Mouse (Mus musculus) adrenal gland, adult (tissue): Measurements from ENCODE around the gene Plekhg3.

Experiments used
- DNase-seq, 2 experiments: peaks; one replicate each; pipeline ENCODE4 v3.0.0; 2022 to 2023; ENCODE audit warnings: low spot score in 1 of 2; ENCODE audit not compliant: inconsistent age in 2 of 2

The Plekhg3 gene

DNA sequence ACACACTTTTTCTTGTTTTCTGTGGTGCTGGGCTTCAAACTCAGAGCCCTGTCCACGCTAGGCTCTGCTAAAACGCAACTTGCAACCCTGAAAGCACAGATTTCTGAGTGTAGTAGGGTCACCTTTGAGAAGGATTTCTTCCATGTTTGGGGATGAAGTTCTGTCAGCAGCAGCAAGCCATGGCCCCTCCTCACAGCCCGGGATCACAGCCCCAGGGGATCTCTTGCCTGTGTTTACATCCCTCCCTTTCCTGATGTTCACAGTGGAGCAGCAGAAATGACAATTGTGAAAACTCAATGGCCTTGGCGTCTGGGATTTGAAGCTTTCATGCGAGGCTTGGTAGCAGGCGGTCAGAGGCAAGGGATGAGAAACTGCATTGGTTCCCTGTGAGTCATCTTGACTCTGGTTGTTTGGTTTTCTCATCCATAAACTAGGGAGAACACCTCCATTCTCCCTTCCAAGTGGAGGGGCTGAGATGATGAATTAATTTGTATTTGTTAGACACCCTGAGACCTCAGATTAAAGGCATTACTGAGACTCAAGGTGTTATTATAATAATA lies at the start of gene Plekhg3:
Gene Plekhg3, plus strand, starts transcription at position 312 of the 560 bp plus-strand sequence.
- no peak for DNase-seq

DNA sequence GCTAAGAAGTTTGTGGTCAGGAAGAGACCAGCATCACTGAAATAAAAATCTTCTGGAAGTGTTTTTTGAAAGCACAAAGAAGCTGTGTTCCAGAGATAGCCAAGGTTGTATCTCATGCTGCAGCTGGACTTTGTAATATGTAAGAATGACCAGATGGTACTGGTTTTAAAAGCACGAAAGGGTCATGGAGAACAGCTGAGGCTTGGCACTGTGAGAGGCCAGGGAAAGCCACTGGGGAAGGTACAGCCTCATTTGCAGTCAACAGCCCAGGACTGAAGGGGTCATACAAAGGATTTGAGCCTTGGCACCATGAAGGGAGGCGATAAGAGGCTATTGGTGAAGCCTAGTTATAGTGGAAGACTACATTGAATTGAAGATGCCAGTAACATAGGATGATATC lies 48.2 kb upstream of the Plekhg3 start:
- DNase-seq, result no peak

DNA sequence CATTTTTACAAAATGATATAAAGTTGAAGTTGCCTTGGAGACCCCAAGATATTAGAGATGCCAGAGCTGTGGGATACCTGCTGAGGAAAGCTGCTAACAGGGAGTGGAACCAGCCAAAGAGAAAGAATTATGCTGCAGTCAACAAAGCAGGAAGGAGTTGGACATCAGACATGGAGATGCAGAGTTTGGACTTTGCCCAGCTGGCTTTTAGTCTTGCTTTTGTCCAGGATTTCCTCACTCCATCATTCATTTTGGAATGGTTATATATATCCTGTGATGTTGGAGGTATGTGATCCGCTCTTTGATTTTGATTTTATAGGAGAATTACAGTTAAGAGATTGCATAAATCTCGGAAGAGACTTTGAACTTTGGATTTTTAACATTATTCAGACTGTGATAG lies 47.7 kb upstream of the Plekhg3 start:
- no peak for DNase-seq

DNA sequence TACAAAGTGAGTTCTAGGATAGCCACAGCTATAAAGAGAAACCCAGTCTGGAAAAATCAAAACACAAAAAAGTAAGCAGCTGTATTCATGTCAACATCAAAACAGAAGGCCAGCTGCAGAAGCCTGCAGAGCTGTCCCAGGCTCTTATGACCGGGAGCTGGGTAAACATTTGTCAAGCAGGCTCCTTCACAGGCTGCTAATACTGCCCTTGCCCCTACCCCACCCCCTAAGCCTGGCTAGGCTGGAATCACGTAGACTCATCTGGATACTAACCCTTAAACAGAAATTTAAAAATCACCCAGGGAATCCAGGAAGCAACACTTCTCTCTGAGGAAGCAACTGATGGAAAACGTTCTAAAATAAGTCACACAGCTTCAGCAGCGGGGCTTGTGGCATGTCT lies 45.8 kb upstream of the Plekhg3 start:
- DNase-seq, result no peak

DNA sequence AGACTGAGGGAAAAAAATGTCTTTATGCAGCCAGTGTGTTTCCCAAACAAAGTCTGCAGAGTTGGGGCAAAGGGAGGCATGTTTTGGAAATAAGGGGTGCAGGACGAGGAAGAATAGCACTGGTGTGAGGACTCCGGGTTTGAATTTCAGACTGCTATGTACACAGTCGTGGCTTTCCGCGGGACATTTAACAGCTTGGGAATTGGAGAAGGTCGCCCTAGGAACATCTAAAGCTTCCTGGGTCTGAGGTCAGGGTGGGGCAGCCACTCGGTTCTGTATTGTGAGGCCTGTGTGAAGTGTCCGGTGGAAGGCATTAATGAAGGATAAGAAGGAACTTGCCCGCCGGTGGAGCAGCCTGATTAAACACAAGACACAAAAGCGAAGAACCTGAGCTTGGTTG lies 45.3 kb upstream of the Plekhg3 start:
- no peak for DNase-seq

DNA sequence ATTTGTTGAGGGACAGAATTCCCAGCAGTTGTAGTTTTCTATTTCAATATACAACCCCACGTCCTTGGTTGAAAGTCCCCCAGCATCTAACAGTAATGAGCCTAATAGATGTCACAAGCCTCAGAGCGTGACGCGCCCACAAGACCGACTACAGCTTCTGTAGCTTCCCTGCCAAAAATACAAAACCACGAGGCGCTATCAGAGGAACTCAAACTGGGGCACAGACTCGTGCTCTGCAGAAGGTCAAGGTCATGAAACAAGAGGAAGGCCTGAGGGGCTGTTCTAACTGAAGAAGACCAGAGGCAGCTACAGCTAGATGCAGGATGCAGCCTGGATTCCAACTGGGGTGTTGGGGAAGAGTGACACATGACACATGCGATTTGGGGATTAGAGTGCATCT lies 43.7 kb upstream of the Plekhg3 start:
- no peak for DNase-seq

DNA sequence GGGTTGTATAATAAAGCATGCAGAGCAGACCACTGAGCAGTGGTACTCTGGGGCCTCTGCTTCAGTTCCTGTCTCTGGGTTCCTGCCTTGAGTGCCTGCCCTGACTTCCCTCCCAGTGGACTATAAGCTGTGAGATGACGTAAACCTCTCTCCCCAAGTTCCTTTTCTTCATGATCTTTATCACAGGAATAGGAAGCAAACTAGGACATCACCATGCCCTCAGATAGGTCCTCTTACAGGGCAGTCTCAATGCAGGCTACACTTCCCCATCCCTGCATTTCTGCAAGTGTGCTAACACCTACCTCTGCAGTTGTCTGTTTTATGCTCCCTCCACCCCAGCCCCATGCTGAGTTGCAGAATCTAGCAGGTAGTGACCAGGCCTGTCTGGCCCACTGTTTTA lies 39.9 kb upstream of the Plekhg3 start:
- no peak for DNase-seq

DNA sequence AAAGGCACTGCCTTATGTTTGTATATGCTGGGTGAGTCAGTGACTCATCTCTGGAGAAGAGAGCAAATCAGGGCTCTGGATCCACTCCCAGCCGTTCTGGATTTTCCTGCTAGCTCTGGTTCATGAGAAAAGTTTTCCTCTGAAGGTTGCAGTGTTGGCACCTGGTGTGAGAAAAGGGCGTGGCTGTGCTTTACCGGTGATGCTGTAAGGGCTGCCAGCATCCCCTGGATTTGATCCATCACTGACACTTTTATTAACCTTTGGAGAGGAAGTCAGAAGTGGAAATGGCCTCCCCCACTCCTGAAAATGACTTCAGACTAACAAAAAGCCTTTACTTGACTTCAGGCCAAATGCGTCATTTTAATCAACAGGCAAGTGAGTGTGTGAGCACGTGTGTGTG lies 37.2 kb upstream of the Plekhg3 start:
- DNase-seq, result peak in 1 of 2 experiments; percentile 45

DNA sequence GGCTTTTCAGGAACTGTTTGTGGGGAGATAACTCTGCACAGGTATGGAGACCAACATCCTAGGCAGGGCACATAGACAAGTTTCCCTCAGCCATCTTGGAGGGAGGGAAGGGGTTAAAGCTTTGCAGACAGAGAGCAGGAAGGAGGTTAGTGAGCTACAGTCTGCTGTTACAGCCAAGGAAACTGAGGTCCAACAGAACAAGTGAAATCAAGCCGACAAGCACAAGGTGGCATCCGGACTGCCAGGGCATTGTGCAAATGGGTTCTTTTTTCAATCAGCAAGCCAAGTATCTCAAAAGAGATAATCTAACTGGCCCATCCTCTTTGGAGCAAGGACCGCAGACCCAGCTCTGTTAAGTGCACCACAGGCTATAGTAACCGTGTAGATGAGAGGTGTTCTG lies 35.3 kb upstream of the Plekhg3 start:
- no peak for DNase-seq

DNA sequence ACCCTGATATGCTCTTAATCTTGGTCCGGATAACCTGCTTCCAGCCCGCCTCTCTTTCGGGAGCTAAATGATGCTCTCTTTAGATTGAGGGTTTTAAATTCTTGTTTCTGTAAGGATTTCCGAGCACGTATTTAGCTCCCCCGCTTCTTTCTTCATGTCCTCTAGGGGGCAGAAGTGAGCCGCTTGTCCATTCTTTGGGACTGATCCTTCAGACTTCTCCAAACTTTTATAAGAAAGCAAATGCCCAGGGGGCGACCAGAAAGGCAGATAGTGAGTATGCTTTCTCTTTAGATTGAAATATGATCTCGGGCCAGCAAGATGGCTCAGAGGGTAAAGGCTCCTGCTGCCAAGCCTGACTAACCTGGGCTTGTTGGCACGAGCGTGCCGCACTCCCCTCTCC lies 34.4 kb upstream of the Plekhg3 start:
- DNase-seq, result peak; percentile 40 to 84

DNA sequence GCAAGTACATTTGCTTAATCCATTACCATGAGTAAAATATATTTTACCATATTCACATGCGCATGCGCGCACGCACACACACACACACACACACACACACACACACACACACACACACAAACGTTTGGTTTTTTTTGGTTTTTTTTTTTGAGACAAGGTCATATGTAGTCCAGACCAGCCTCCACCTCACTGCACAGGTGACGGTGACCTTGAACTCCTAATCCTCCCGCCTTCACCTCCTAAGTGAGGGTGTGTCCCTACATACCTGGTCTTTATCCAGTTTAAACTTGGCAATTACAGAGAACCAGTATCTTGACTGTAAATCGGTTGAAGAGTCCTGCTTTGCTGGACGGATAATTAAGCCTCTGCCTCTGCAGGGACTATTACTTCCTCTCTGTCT lies 31.4 kb upstream of the Plekhg3 start:
- DNase-seq, result no peak

DNA sequence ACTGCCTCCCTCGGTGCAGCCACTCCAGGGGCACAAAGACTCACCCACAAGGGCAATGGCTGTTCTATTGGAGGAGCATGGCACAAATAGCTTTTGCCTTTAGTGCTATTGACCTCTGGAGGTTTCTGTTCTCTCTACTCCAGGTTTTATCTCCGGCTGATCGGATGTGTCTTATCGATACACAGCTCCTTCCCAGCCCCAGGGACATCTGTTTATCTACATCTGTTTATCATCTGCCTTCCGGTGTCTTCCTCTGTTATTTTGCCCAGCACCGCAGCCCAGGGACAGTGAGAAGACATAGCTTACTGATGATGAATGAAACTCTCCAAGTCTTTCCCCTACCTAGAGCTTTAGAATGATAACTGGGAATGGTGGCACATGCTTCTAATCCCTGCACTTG lies 30.6 kb upstream of the Plekhg3 start:
- DNase-seq, result no peak

DNA sequence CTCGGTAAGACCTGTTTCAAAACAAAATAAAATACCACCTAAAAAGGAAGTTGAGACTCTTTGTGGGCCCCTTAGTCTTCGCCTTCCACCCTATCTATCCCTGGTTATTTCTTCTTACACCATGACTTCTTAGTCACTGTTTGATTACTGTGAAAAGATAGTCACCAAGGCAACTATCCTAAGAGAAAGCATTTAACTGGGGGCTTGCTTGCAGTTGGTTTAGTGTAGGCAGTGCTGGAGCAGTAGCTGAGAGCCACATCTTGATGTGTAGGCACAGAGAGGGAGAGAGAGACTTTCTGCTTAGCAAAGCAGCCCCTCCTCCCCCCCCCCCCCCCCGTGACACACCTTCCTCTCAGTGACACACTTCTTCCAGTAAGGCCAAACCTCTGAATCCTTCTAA lies 29.8 kb upstream of the Plekhg3 start:
- DNase-seq, result no peak

DNA sequence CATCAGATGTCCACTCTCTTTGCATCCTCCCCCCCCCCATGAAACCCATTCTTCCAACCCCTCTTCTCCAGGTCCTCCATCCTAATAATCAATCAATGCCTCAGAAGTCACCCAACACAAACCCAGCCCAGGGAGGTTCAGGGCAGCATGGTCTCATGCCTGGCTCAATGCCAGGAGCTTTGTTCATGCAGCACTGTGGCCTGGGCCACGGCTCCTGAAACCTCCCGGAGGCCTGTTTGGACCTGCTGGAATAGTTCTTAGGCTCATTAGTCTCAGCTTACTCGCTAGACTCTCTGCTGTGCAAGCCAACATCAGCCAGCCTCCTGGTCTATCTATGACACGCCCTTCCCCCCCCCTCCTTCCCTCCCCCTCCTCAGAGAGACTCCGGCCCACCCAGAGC lies 27.7 kb upstream of the Plekhg3 start:
- DNase-seq, result no peak

DNA sequence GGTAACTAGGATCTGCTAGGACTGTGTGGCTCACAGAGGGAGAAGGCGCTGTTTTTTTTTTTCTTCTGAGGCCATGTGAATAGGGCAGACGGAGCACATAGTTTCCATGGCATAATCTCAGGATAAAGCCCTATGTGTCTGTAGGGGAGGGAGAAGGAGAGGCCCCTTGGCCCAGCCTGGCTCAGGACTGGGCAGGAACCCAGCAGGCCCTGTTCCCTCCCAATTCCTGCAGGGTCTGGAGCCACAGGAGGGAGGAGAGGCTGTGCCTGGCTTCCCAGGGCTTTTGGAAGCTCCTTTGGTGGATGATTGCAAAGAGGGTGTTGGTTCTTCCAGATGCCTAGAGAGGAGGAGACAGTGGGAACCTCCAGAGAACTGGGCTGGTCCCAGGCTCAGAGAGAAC lies 24.2 kb upstream of the Plekhg3 start:
- no peak for DNase-seq

DNA sequence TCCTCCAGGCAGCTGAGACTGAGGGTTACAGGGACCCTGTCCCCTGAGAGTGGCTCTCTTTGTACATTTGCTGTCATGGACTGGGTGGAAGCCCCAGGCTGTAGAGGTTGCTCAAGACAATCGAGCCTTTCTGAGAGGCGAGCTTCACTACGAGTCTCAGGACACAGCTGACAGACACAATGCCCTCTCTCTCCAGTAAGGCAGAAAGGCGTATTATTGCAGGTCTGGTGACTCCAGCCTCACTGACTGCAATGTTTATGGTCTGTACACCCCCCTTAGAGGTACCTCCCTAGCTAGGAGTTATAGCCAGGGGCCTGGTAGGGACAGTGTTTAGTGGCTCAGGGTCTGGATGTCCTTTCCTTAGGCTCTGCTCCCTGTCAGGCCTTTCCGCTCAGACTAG lies 22.9 kb upstream of the Plekhg3 start:
- DNase-seq, result no peak

DNA sequence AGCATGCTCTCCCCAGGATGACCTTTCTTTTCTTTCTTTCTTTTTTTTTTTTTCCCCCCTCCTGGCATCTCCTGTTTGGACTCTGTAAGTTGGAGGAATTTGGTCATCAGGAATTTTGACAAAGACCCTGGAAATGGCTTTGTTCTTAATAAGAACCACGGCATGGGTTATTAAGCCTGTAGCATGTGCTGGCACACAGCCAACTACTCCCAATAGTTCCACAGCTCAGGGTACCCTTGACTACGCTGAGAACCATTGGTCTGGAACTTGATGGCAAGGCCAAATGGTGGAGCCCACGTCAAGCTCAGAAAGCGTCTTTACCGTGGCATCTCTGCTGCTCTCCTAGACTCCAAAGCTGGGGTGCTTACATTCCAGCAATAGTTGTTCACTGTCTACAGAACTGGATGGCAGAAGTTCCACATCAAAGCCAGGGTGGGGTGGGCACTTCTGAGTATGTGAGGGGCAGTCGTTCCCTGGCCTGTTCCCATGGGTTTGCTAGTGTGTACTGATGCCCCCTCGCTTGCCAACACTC lies 21.7 kb upstream of the Plekhg3 start:
- no peak for DNase-seq

DNA sequence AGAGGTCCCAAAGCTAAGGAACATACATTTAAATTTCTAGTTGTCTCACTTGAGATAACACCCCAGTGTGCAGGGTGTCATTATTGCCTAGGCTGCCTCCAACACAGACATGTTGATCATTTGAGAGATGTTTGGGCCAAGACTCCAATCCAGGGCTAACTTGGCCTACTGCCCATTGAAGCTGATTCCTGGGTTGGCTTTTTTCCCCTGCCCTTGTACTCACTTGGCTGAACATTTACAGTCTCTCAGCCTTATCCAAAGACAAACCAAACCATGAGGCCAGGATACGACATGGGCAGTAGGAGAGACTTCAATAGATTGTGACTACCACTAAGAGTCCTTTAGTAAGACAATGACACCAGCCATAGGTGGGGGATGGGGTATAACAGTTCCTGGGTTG lies 18.0 kb upstream of the Plekhg3 start:
- peak; percentile 31 to 80 for DNase-seq

DNA sequence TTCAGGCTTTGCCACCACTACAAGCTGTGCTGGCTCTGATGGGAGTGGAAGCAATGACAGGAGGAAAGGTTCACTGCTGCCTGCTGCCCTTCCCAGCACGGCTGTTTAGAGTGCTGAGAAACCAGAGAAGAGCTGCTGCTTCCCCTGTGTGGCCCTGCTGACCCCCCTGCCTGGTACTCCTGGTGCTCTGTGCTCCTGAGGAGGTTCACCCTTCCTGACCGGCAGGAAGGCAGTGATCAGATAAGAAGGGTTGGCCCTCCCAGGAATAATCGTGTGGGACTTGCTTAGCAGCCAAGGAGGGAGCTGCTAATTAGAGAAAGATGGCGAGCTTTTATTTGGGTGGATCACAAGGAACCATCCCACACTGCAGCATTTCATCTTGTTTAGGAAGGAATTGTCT lies 15.8 kb upstream of the Plekhg3 start:
- DNase-seq, result no peak

DNA sequence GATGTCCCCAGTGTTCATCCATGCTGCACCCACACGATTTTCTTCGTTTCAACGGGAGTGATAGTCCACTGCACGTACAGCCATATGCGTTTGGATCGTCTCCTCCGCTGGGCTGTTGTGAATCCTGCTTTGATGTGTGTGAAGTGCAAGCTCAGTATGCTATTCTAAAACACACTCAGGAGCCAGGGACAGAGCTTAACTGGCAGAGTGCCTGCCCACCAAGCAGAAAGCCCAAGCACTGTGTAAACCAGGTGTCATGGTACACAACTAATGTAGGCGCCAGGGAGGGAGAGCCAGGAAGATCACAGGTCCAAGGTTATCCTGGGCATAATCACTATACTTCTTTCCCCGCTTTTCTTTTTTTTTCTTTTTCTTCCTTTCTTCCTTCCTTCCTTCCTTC lies 12.7 kb upstream of the Plekhg3 start:
- no peak for DNase-seq

DNA sequence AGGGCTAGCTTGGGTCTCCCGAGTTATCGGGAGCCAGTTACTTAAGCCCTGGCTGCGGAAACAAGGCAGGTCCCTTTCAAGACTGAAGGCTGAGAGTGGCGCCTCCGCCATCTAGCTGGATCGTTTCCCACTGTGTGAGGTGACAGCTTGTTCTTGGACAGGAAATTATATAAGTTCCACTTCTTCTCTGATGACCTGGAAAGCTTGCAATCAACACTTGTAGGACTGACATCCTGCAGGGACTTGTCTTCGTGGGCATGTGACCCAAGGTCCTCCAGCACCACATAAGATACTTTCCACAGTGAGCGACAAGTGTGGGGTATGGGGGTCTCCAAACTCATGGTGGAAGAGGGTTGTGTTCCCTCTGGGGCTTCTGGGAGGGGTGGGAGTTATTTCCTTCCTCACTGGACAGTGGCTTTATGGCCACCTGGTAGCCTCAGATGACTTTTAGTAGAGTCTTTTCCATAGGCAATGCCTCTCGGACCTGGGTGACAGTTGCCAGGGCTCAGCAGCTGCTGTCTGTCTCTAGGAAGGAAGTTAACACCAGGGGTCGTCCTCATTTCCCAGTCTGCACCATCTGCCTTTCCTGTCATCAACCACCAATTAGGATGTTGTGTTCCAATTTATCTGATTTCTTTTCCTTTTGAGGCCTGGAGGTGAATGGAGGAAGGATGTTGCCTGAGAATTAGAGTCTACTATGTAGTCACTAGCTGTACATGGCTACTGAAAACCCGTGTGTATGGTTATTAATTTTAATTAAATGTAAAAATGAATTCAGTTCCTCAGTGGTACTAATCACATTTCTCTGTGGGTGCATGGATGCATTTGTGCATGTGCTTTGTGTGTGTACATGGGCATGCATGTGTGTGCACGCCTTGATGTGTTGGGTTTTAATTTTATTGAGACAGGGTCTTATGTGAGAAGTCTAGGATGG lies 11.5 kb upstream of the Plekhg3 start:
- peak; percentile 28 to 67 for DNase-seq

DNA sequence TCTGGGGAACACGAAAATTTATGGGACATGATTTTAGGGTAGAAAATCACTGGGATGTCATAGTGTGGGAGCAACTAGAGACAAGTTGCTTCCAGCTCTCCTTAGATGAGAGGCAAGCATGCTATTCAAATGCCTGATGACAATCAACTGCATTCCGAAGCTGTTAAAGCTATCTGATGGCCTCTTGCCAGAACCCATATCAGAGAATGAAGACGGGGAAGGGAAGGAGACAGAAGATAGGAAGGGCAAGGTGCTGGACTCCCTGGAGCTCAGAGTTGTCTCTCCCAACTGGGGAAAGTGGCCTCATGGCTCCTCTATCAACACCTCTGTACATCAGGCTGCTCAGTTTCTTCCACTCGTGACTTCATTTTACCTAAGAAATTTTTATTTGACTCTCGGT lies 7.0 kb upstream of the Plekhg3 start:
- no peak for DNase-seq

DNA sequence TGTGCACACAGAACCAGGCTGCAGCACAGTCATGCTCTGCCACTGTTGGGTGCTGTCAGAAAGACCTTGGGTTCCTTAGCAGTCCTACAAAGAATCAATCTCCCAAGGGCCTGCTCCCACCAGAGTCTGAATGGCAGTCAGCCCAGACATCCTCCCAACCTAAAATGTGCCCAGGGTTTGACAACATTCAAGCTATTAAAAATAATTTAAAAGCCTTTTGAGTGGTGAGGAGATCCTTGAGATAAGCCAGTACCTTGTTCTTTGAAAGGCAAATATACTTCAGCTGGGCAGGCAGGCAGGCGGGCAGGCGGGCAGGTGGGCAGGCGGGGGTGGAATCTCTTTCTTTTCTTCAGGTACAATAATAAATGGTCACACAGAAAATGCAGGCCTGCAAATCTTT lies 5.8 kb upstream of the Plekhg3 start:
- no peak for DNase-seq
